Mouse (Mus musculus) stomach, postnatal 0 days (tissue): Measurements from ENCODE around the gene Vav2. TPM values are rescaled to one million over a fixed set of nuclear protein-coding genes. Genes with fewer than 3 reads are reported as not detected.

Experiments used
- ATAC-seq: fragments of 200-750 bp; cut with Nextera tagmentation; 2 replicates; pipeline ENCODE4 v1.8.0; 2017; ENCODE audit not compliant: low FRiP score, low TSS enrichment
- DNase-seq: peaks from one replicate; pipeline ENCODE4 v3.0.0-alpha.2; 2016; ENCODE audit warnings: low spot score
- H3K27ac ChIP-seq: fragments of 300-500 bp; sonication (generic); replicated peaks from 2 replicates; pipeline ENCODE4 v1.5.1; 2014; ENCODE audit warnings: mild to moderate bottlenecking, control low read depth
- H3K27me3 ChIP-seq: fragments of 300-500 bp; sonication (generic); 2 replicates; pipeline ENCODE4 v1.6.1; 2014; ENCODE audit warnings: low read length; ENCODE audit not compliant: control insufficient read depth, insufficient read depth
- H3K36me3 ChIP-seq: fragments of 300-500 bp; sonication (generic); 2 replicates; pipeline ENCODE4 v1.6.1; 2014; ENCODE audit warnings: low read length, mixed read lengths; ENCODE audit not compliant: control insufficient read depth, insufficient read depth
- H3K4me1 ChIP-seq: fragments of 300-500 bp; sonication (generic); replicated peaks from 2 replicates; pipeline ENCODE4 v1.6.1; 2014; ENCODE audit warnings: antibody characterized with exemption; ENCODE audit not compliant: control insufficient read depth, insufficient read depth
- H3K4me2 ChIP-seq: fragments of 300-500 bp; sonication (generic); replicated peaks from 2 replicates; pipeline ENCODE4 v1.6.1; 2014; ENCODE audit warnings: low read depth, mild to moderate bottlenecking, control low read depth, moderate library complexity
- H3K4me3 ChIP-seq: fragments of 300-500 bp; sonication (generic); 2 replicates; pipeline ENCODE4 v1.5.1; 2014; ENCODE audit warnings: low read depth, low read length, control low read depth
- H3K9ac ChIP-seq: fragments of 300-500 bp; sonication (generic); 2 replicates; pipeline ENCODE4 v1.6.1; 2014; ENCODE audit warnings: mild to moderate bottlenecking, low read length, control low read depth, mixed read lengths
- H3K9me3 ChIP-seq: fragments of 300-500 bp; sonication (generic); 2 replicates; pipeline ENCODE4 v1.6.1; 2016; ENCODE audit warnings: low read length; ENCODE audit not compliant: control insufficient read depth
- CTCF ChIP-seq: IDR thresholded peaks from 2 replicates; pipeline ENCODE4 v1.5.1; 2016; ENCODE audit warnings: antibody characterized with exemption, low read depth, mild to moderate bottlenecking, moderate library complexity
- EP300 ChIP-seq: optimal IDR thresholded peaks from 2 replicates; pipeline ENCODE3; 2016; ENCODE audit warnings: antibody characterized with exemption
- WGBS: fragments of 180-500 bp; shearing (Covaris S2); extraction: QIAGEN DNeasy Blood & Tissue Kit; methylation state at CpG from one replicate; pipeline ENCODE4 v1.1.7; 2014; 5-methylcytosine and 5-hydroxymethylcytosine counted together
- polyA plus RNA-seq: library from polyadenylated mRNA; unstranded; fragments of >200 nt; fragmentation: Nextera tagmentation; extraction: Ambion mirVana; gene quantifications from 2 replicates; pipeline ENCODE4 v1.2.1, GENCODE M21; 2015

Gene Vav2
- polyA plus RNA-seq, 1 experiment from 2014 or later: 2.7 TPM

DNA sequence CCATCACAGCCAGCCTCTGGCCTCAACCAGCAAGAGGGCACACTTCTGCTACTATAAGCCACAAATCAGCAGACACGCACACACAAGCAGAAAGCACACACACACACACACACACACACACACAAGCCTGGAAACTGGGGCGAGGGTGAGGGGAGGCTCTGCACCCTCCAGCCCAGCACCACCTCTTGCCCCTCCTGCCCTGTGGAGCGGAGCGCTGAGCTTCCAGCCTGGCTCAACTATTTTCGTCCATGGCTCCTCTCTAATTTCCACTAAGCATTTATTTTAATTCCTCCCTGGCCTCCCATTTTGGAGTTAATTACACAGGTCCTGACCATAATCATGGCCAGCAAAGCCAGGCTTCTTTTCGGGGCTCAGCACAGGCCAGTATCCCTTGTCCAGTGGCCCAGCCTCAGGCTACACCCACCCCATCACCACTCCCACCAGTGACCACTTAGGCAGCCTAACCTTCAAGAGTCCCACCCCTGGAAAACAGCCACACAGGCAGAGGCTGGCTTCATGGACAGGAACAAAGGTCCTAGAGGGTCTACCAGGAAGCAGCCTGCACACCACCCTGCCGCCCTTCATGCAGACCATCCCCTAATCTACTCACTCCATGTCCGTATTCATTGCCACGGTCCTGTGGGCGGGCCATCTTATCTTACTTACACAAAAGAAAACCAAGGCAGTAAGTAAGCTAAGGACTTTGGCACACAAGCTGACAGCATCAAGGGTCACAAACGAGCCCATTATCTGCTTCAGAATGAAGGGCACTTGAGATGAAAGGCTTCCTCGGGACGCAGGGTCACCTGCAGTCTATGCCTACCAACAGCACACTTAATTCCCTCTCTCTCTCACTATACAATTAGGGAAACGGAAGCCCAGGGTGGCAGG, 37.3 kb downstream of the Vav2 start:
- DNase-seq (peak; percentile 41), ATAC-seq (peak; percentile 29)
- H3K27me3 ChIP-seq: no peaks in the 10 kb centered on the region
- peaks cover 9% of the 10 kb centered on the region for H3K4me1 ChIP-seq
- no peak overlapping the region for H3K4me3 ChIP-seq
- no peaks in the 10 kb centered on the region for H3K9me3 ChIP-seq
- H3K27ac ChIP-seq: no peak overlapping the region
- 55% methylated on average over 14 of the region's 14 CpGs for WGBS
- TF ChIP-seq EP300: no peak
- no peak for TF ChIP-seq CTCF
- no peak overlapping the region for H3K9ac ChIP-seq
- no peak overlapping the region for H3K4me2 ChIP-seq
- no peaks in the 10 kb centered on the region for H3K36me3 ChIP-seq

DNA sequence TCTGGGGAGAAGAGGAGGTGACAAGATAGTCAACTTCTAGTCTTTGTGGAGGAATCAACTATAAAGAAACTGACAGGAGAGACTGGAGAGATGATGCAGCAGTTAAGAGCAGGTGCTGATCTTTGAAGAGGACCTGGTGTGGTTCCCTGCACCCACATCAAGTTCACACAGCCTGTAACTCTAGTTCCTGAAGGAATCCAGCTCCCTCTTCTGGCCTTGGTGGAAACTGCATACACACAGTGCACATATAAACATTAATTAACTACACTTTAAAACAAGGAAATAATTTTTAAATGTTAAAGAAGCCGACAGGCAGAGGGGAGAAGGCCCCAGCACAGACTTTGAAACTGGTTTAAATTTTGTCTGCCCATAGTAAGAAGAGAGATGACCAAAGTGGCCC, 39.6 kb downstream of the Vav2 start:
- DNase-seq (no peak), ATAC-seq (no peak)
- Histone ChIP-seq H3K4me3 (no peak overlapping the region), H3K9ac (no peak overlapping the region), H3K9me3 (no peaks in the 10 kb centered on the region), H3K4me2 (no peak overlapping the region), H3K4me1 (peaks cover 10% of the 10 kb centered on the region), H3K27me3 (no peaks in the 10 kb centered on the region), H3K36me3 (no peaks in the 10 kb centered on the region), H3K27ac (no peak overlapping the region)
- TF ChIP-seq CTCF: peak; percentile 40
- no peak for TF ChIP-seq EP300
- WGBS: 100% methylated on average over 1 of the region's 1 CpGs

GRCm38 (mm10) chr2:27381698-27382097, 45.1 kb downstream of the Vav2 start:
- TF ChIP-seq CTCF: no peak
- no peaks in the 10 kb centered on the region for H3K27me3 ChIP-seq
- no peak overlapping the region for H3K4me3 ChIP-seq
- no peaks in the 10 kb centered on the region for H3K9me3 ChIP-seq
- WGBS: 41% methylated on average over 4 of the region's 4 CpGs
- ATAC-seq (no peak), DNase-seq (no peak)
- no peak overlapping the region for H3K4me2 ChIP-seq
- H3K4me1 ChIP-seq: 0 out of 2 replicates have a peak, but pooled peaks cover 2% of the 10 kb centered on the region
- no peak overlapping the region for H3K9ac ChIP-seq
- no peaks in the 10 kb centered on the region for H3K36me3 ChIP-seq
- H3K27ac ChIP-seq: peak overlapping the region; percentile 53; the same call in 1 of the 2 replicates

DNA sequence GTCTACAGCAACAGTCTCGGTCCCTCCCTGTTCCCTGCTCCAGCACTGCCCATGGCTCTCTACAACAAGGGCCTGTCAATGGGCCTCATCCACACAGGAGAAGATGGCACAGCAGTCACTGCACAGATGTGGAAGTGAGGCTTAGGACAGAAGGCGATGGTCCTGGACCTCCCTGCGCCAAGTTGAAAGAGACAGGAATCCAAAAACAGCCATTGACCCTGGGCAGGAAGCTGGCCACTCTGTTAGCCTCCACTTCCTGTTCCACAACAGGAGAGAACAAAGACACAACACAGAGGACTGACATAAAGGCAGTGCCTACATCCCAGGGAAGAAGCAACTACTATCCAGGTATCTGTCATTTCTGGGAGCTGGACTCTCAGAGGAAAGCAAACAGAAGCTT, 45.6 kb downstream of the Vav2 start:
- Histone ChIP-seq H3K9me3 (no peaks in the 10 kb centered on the region), H3K4me2 (no peak overlapping the region), H3K4me3 (no peak overlapping the region), H3K9ac (no peak overlapping the region), H3K27ac (peak overlapping the region; percentile 53; the same call in 1 of the 2 replicates), H3K36me3 (no peaks in the 10 kb centered on the region), H3K27me3 (no peaks in the 10 kb centered on the region), H3K4me1 (0 out of 2 replicates have a peak, but pooled peaks cover 2% of the 10 kb centered on the region)
- no peak for TF ChIP-seq EP300
- TF ChIP-seq CTCF: no peak
- ATAC-seq (no peak), DNase-seq (no peak)
- WGBS: 83% methylated on average over 3 of the region's 3 CpGs

GRCm38 (mm10) chr2:27377876-27378275, 49.0 kb downstream of the Vav2 start:
- 0 out of 2 replicates have a peak, but pooled peaks cover 2% of the 10 kb centered on the region for H3K4me1 ChIP-seq
- DNase-seq (no peak), ATAC-seq (no peak)
- no peaks in the 10 kb centered on the region for H3K9me3 ChIP-seq
- H3K4me3 ChIP-seq: no peak overlapping the region
- no peak overlapping the region for H3K27ac ChIP-seq
- 0 out of 2 replicates have a peak overlapping the region, but pooled peaks have one; percentile 13 for H3K9ac ChIP-seq
- H3K27me3 ChIP-seq: no peaks in the 10 kb centered on the region
- WGBS: 43% methylated on average over 4 of the region's 4 CpGs
- TF ChIP-seq CTCF (no peak), EP300 (no peak)
- H3K36me3 ChIP-seq: no peaks in the 10 kb centered on the region
- no peak overlapping the region for H3K4me2 ChIP-seq

GRCm38 (mm10) chr2:27377164-27377563, 49.7 kb downstream of the Vav2 start:
- no peaks in the 10 kb centered on the region for H3K9me3 ChIP-seq
- 0 out of 2 replicates have a peak, but pooled peaks cover under 1% of the 10 kb centered on the region for H3K4me1 ChIP-seq
- H3K36me3 ChIP-seq: no peaks in the 10 kb centered on the region
- no peak overlapping the region for H3K4me2 ChIP-seq
- no peak overlapping the region for H3K4me3 ChIP-seq
- TF ChIP-seq EP300 (no peak), CTCF (no peak)
- ATAC-seq (no peak), DNase-seq (no peak)
- H3K9ac ChIP-seq: no peak overlapping the region
- H3K27me3 ChIP-seq: no peaks in the 10 kb centered on the region
- H3K27ac ChIP-seq: no peak overlapping the region
- 57% methylated on average over 8 of the region's 8 CpGs for whole genome bisulfite sequencing
